Mouse (Mus musculus) spleen, adult 2 months (tissue): Measurements from ENCODE around the gene Tmem128.

Experiments
- CTCF ChIP-seq: fragments of 200-500 bp; IDR thresholded peaks from 2 replicates; pipeline ENCODE4 v1.5.1; 2011; ENCODE audit warnings: mild to moderate bottlenecking, inconsistent platforms; ENCODE audit not compliant: insufficient read depth, insufficient read length, insufficient replicate concordance; ENCODE audit errors: extremely low read depth
- POLR2A ChIP-seq: fragments of 200-500 bp; IDR thresholded peaks from 2 replicates; pipeline ENCODE4 v1.6.1; 2011; ENCODE audit warnings: low read depth, low read length, inconsistent platforms

DNA sequence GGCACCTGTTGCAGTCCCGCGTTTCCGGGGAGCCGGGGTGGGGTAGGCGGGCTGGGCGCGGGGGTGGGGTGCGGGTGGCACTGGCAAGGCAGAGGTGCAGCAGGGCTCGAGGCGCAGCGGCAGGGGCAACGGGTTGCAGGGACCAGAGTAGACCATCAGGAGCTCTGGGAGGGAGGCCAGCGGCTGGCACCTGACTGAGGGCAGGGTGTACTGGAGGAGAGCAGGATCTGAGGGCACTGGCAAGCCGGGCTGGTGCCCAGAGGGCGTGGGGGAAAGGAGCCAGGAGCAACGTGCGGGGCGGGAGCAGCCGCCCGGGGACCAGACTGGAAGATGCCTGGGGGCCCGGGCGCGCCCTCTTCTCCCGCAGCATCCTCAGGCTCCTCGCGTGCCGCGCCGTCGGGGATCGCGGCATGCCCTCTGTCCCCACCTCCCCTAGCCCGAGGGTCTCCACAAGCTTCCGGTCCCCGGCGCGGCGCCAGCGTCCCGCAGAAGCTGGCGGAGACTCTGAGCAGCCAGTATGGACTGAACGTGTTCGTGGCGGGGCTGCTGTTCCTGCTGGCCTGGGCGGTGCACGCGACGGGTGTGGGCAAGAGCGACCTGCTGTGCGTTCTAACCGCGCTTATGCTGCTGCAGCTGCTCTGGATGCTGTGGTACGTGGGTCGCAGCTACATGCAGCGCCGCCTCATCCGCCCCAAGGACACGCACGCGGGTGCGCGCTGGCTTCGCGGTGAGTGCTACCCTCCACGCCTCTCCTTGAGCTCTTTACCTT is 17.3 kb downstream of the Tmem128 start:
- TF ChIP-seq CTCF: no peak
- TF ChIP-seq POLR2A: no peak
